Mouse (Mus musculus): ENCODE results near the gene Rhov. TPM values are rescaled to one million over a fixed set of nuclear protein-coding genes. Genes with fewer than 3 reads are reported as not detected.

Rhov gene
- total RNA-seq, 1 experiment from 2014 or later, result 0.05 TPM

DNA sequence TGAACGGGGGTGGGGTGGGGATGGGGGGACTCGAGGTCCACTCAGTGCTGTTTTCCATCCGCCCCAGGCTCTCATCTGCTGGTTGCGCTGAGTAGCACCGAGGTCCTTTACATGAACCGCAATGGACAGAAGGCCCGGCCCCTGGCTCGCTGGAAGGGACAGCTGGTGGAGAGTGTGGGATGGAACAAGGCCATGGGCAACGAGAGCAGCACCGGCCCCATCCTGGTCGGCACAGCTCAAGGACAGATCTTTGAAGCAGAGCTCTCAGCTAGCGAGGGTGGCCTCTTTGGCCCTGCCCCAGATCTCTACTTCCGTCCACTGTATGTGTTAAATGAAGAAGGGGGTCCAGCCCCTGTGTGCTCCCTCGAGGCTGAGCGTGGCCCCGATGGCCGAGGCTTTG lies 21.8 kb upstream of the Rhov start:
- no peak for ATAC-seq (replicated peaks; ENCODE audit: low read depth, poor library complexity, severe bottlenecking)

DNA sequence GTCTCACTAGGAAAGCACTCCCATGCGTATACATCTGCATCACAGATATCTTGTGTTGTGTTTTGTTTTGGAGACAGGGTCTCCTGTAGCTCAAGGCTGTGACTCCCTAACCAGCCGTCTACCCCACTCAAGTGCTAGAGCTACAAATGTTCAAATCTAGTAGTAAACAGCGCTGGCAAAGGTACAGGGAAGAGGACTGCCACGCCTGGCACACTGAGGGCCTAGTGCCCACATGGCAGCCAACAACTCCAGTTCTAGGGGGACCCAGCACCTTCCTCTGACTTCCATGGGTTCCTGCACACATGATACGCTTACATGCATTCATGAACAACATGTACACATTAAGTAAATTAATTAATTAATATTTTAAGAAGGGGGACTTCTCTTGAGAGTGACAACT lies 21.2 kb upstream of the Rhov start:
- no peak for ATAC-seq (replicated peaks; ENCODE audit: low read depth, poor library complexity, severe bottlenecking)

DNA sequence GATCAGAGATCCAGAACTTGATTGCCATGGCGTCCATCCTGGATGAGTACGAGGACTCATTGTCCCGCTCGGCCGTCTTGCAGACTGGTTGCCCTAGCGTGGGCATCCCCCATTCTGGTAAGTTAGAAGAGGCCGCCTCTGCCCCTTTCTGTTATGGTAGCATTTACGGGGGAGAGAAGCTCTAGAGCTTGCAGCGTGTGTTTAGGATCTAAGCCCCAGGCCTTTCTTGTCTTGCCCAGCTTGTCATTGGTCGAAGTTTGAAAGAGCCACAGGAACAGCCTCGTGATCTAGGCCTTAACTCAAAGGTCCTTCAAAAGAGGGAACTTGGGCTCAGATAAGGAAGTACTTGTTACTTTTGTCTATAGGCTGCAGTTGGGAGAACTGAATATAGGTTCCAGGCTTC lies 17.9 kb upstream of the Rhov start:
- peak; percentile 55 for ATAC-seq (replicated peaks; ENCODE audit: low read depth, poor library complexity, severe bottlenecking)

DNA sequence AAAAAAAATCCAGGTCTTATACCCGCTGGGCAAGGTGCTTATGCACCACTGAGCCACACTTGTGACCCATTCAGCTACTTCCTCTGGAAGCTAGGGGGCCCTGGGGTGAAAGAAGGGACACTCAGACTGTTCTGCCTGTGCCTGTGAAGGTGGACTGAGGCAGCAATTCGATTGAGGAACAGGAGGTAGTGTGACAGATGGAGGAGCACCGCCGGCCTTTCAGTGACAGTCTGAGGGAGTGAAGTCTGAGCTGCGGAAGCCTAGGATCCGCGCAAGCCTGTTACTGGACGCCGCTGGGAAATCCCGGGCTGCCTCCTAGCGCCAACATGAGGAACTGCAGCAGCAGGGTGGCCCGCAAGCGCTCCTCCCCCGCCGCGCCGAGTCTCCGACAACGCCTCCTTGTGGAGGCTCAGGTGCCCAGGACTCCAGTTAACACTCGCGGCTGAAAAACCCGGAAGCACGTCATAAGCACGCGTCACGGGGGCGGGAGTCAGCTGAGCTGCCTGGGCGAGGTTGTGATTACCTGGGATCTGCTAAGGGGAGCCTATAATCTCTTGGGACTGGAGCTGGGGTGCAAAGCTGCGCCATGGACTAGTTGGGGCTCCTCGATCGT lies 17.3 kb upstream of the Rhov start, which contains the start of gene Vps18:
Vps18 (plus strand) TSS at position 471 of the 613 bp plus-strand sequence.
- peak; percentile 95 for ATAC-seq (replicated peaks; ENCODE audit: low read depth, poor library complexity, severe bottlenecking)

DNA sequence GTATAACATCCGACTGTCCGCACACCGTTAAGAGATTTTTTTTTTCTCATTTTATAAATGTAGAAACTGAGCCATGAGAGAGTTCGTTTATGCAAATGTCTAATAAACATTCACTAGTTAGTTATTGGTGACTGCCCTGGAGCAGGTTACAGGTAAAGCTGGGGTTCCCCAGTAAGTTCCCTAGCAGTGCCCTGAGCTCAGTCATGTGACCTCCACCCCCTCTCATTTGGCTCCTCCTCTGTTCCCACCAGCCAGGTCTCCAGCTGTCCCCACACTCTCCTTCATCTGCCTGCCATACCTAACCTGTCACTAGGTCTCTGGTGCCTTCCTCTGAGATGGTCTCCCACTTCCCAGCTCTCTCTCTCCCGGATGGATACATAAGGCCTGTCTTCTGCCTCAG lies 16.3 kb upstream of the Rhov start:
- no peak for ATAC-seq (replicated peaks; ENCODE audit: low read depth, poor library complexity, severe bottlenecking)

DNA sequence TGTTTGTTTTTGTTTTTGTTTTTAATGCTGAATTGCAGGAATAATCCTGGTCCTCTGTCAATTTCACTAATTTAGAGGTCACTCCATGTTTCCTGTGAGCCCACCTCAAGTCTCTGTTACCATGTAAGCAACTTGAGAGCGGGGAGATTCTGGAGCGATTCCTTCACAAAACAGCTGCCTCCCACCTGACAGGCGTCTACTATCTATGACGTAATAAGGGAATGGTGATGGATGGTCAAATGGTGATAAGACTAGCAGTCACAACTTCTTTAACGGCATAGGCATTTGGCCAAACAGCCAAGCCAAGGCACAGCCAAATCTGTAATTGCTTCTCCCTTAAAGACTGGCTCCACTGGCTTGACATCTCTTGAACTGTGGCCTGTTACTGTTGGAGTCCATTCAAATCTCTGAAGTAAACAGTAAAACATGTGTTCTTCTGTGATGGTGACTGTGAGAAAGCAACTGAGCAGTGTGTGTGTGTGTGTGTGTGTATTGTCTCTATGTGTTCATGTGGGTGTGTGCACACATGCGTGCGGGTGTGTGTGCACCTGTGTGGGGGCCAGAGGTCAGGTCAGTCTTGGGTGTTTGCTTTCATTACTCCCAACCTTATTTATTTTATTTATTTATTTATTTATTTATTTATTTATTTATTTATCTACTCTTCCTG lies 11.0 kb upstream of the Rhov start:
- no peak for ATAC-seq (replicated peaks; ENCODE audit: low read depth, poor library complexity, severe bottlenecking)

DNA sequence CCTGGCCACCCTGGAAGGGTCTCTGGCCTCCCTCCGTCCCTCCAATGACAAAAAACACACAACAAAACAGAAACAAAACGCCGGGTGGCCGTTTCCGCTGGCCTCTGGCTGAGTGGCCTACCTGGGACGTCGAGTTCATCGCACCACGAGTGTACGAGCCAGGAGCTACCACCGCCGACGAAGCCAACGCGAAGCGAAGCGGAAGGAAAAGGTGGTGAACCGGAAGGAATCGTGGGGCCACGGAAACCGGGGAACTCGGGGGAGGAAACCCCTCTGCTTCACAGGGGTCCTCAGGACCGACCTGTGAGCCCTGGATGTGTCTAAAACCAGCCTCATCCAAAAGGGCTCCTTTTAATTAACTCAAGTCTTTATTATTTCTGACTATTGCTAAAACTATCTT lies 6.7 kb upstream of the Rhov start:
- ATAC-seq (replicated peaks; ENCODE audit: low read depth, poor library complexity, severe bottlenecking), result no peak

DNA sequence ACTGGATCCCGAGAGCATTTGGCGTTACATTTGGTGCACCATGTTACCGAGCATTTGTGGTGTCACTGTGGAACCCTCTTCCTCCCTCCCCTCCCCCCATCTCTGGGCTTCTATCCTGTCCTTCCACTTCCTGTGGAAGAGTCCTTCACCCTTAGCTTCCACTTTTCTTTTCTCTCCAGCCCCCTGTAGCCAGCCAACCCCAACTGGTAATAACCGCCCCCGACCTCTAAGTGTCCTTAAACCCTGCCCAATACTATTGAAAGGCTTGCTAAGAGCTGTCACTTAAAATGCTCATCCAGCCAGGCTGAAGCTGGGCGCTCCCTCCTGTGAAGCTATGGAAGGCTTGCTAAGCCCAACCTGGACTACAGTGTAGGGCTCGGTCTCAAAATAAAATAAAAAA lies 5.9 kb upstream of the Rhov start:
- ATAC-seq (replicated peaks; ENCODE audit: low read depth, poor library complexity, severe bottlenecking), result no peak

DNA sequence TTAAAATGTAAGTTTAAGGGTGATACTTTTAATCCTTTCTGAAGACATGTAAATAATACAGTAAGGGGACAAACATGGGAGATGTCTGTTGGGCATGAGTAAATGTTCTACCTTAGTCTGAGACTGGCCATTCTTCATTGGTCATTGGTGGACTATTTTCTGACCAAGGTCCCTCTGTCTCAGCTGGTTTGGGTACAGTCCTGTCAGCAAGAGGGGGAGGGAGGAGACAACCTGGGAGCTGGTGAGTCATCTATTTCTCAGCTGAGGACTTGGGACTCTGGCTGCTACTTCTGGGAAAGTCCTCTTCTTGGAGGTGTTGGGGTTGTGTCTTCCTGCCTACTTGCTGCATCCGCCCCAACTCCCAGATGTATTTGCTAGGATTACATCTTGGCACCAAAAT lies 3.1 kb upstream of the Rhov start:
- no peak for ATAC-seq (replicated peaks; ENCODE audit: low read depth, poor library complexity, severe bottlenecking)

DNA sequence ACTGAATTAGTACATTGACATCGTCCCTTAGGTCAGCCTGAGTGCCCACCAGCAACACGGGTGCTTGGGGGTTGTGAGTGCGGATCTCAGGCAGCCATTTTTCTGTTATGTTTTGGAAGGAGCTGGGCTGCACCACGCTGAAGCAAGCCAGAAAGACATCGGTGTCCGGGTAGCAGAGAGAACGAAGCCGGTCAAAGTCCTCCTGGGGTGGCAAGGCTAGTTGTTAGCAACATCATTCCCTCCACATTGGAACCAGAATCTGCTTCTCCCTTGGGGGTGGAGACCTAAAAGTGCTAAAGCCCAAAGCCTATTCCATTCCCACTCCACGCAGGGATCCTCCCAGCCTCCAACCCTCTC lies 808 bp downstream of the Rhov start:
- ATAC-seq (replicated peaks; ENCODE audit: low read depth, poor library complexity, severe bottlenecking), result no peak

DNA sequence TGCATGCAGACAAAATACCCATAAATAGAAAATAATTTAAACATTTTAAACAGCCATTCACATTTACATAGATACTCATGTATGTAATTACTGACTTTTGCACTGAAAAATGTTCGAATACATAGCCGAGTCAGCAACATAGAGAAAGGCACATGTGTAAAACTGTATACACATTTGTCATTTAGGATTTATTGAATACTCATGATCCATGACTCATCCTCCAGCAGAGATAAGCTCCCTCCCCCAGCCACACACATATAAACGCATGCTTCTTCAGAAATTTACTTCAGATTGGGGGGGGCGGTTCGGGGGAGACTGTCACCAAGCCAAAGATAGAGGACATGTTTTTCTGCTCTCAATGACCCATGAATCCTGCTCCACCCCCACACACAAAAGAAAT lies 7.3 kb downstream of the Rhov start:
- ATAC-seq (replicated peaks; ENCODE audit: low read depth, poor library complexity, severe bottlenecking), result no peak

DNA sequence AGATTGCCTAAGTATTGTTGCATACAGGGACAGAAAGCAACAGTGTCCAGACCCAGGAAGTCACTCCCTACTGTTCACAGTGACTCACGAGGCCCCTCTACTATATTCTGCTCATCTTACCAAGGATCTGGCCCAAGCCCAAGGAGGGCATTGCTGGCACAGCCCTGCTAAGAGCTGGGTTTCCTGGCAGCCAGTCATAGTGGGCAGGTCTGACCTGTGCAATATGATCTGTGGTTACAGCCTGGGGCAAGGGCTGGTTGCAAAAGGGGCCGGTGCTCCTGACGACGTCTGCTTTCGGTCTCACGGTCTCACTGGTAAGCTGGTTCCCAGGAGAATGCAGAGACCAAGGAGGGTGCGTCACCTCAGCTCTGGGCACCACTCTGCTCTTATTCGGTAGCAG lies 8.1 kb downstream of the Rhov start:
- peak; percentile 96 for ATAC-seq (replicated peaks; ENCODE audit: low read depth, poor library complexity, severe bottlenecking)

DNA sequence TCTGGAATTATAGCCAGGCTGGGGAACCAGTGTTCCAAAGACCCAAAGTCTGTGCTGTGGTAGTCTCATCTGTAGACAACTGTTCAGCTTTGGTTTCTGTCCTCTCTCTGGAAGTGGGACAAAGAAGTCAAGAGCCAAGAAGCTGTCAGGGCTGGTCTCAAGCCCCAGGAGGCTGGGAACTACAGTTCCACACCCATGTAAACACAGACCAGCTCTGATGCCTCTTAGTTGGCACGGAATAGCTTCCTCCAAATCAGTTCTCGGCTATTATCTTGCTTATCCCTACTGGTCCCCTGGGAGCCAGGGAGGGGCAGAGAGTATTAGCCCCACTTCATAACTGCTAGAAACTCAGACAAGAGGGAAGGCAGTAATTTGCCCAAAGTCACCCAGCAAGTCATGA lies 9.7 kb downstream of the Rhov start:
- no peak for ATAC-seq (replicated peaks; ENCODE audit: low read depth, poor library complexity, severe bottlenecking)

DNA sequence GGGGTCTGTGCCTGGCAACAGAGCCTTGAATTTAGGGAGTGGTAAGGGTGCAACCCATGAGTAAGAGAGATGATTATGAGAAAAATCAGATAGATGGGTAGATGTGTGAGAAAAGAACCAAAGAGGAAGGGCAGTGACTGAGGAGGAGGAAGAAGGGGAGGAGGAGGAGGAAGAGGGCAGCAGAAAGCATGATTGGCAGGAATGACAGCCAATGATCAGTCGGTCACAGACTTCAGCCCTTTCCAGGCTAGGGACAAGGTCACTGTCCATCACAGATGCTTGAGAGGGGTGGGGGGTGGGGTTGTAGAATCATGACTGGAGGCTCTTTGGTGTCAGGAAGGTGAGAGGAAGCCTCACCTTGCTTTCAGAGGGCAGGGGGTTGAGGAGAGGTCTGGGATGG lies 10.6 kb downstream of the Rhov start:
- no peak for ATAC-seq (replicated peaks; ENCODE audit: low read depth, poor library complexity, severe bottlenecking)

DNA sequence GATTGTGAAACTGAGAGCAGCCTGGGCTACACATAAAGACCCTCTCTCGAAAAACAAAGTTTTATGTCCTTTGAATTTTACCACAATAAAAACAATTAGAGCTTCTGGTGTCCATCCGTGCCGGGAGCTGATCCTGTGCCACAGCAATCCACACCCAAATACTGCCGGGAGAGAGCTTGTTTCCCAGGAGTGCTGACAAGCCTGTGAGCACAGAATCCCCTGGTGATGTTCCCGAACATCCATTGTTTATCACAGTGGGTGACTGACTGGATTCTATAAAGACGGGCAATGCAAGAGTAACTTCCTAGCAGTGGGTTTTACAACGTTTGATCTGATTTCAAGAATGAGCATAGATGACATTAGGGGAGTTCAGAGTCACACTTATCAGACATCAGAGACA lies 16.1 kb downstream of the Rhov start:
- ATAC-seq (replicated peaks; ENCODE audit: low read depth, poor library complexity, severe bottlenecking), result no peak

DNA sequence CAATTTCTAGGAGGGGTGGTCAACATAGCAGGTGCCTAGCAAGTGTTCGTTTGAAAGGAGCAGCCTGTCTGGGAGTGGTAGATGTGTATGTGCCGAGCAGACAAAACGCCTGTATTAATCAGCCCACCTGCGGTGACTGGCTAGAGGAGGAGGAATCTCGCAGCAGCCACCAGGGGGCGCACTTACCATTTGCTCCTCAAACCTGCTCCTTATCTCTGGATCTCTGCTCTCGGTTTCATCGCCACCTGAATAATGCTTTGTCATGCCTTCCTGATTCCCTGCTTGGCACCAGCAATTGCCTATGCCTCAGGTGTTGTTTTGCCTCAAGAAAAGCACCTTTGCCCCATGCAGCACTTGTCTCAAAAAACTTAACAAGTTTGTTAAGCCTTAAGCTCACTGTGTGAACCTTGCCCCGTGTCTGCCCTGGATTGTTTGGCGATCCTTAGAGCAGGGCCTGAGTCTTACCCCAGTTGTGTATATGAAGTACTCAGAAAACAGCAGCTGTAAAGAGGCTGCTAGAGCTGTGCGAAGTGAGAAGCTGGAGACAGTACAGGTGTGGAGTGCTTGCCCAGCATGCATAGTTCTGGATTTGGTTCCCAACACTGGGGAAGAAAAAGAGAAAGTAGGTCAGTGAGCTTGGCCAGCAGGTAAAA lies 20.1 kb downstream of the Rhov start:
- peak; percentile 89 for ATAC-seq (replicated peaks; ENCODE audit: low read depth, poor library complexity, severe bottlenecking)

DNA sequence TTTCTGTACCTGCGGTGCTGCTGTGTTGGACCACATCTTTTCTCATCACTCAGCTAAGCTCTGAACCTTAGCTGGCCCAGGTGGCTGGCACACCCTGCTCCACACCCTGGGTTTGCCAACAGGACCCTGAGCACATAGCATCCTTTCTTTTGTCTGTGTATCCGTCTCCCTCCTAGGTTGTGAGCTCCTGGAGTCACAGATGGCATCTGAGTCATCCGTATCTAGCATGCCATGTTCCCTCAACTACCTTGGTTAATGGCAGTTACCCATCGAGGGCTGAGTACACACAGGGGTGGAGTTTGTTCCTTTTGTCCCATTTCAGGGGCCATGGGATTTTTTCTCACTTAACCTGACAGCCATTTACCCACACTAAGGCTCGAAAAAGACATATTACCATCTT lies 20.7 kb downstream of the Rhov start:
- no peak for ATAC-seq (replicated peaks; ENCODE audit: low read depth, poor library complexity, severe bottlenecking)

DNA sequence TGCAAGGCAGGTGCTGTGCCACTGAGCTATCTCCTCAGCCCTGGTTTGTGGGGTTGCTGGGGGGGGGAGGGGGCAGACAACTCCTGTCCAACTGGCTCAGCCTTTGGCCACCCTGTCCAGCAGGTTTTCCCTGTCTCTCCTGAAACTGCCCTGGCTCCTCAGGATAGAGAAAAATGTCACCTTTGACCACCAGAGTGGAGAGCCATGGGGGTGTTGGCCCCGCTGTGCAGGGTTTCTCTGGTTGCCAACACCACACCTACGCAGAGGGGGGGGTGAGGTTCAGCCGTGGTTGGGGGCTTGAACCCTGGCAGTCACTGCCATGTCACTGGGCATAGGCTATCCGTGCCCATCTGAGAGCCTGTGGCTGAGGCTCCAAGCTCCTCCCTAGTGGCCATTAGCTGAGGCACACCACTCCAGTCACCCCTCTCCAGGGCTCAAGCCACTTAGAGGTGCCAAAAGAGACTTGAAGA lies 21.4 kb downstream of the Rhov start:
- 0 out of 2 replicates have a peak, but pooled peaks have one; percentile 15 for ATAC-seq (replicated peaks; ENCODE audit: low read depth, poor library complexity, severe bottlenecking)

DNA sequence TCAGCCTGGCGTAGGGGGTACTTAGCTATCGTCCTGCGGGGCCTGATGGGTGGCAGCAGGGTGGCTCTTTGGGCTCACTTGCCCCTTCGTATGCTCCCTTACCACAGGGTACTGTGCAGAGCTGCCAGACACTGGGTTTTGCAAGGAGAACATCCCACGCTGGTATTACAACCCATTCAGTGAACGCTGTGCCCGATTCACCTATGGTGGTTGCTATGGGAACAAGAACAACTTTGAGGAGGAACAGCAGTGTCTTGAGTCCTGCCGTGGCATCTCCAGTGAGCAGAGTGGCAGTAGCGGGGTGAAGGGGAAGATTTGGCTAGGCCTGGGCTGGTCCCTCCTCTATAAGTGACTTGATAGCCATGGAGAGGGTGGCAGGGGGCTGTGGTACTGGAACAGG lies 23.2 kb downstream of the Rhov start:
- no peak for ATAC-seq (replicated peaks; ENCODE audit: low read depth, poor library complexity, severe bottlenecking)

DNA sequence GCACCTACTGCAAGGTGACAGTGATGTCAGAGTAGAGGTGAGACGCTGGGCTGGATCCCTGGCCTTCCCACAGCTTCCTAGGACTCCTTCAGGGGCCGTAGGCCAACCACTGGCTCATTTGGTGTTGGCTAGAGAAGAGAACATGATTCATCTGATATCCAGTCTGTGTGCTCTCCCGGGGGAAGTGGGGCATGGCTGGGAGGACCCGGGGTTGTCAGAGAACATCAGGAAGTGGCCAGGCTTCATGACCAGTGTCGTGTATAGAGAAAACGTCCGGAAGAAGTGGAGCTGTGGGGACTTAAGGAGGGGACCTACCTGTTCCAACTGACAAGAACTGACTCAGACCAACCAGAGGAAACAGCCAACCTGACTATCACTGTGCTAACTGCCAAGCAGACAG lies 25.8 kb downstream of the Rhov start:
- ATAC-seq (replicated peaks; ENCODE audit: low read depth, poor library complexity, severe bottlenecking), result no peak

DNA sequence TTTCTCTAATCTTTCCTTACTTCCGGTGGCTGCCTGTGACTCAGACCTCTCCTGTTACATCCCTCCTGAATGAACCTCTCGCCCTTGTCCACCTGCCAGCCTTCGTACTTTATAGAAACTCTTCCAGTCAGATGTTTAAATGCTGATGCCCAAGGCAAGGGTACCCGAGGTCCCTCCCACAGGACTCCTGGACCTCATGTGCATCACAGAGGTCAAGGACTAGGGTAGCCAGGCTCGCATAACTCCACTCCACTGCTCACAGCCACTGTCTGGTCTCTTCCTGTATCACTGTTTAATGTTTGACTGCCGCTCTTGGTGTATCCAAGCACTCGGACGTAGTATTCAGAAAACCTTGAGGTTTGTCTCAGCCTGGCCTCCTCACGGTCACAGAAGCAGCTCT lies 28.5 kb downstream of the Rhov start:
- ATAC-seq (replicated peaks; ENCODE audit: low read depth, poor library complexity, severe bottlenecking), result no peak

DNA sequence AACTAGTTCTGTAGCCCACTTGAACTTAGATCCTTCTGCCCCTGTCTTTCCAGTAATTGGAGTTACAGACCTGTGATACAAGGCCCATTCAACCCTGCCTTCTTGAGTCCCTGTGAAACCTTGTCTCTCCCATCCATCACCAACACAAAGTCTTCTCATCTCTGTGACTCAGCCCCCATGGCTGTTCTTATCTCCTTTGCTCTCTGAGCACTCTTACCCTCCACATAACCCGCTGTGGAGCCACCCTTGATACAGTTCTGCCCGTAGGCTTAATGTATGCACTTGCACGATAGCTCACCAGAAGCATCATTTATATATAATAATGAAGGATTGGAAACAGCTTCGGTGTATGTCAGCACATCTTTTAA lies 30.3 kb downstream of the Rhov start:
- ATAC-seq (replicated peaks; ENCODE audit: low read depth, poor library complexity, severe bottlenecking), result no peak

All from common myeloid progenitor, adult 5-6 weeks (primary cell).